Mouse (Mus musculus): ENCODE data around the gene Mettl24.
"Not testable (repeated sequence)": the region's sequence is repeated elsewhere in the genome, so short reads cannot be mapped to it uniquely, and the experiment has no call there.

Mettl24 gene

GRCm38 (mm10) chr10:40740696-40741095, 57.6 kb downstream of the Mettl24 start:
- no peak for DNase-seq

- no peak for DNase-seq
Observed at GRCm38 (mm10) chr10:40750293-40751047, 67.4 kb downstream of the Mettl24 start.

DNA sequence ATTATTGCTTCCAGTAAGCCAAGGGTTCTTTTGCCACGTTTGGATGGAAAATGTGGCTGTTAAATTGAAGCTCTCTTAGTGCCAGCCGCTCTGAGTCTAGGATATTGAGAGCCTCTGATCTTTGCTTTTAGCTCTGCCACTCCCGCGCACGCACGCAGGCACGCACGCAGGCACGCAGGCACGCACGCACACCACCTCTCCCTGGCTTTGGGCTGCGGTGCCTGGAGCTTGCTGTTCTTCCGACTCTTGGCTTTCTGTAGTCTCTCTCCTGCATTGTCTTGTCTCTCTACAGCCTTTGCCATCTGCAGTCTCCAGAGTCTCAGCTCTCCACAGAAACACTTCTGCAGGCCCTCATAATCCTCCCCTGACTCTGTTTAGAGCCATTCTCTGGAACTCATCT, 68.1 kb downstream of the Mettl24 start:
- DNase-seq: no peak

DNA sequence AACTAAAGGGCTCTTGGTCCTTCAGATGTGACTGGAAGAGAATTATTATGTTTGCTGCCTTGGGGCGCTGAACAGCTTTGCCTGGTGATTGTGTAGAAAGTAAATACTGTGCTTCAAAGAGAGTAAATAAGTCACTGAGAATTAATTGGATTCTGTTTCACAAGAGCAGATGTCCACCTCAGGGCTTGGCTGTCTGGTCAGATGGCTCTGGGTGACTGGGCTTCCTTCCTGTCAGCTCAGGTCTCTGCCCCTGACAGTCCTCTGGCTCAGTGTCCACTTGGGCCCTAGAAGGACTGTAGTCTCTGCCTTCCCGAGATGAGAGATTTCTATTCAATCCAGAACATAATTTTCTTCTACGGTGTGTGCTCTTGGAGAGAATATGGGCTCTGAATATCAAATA, 70.0 kb downstream of the Mettl24 start:
- DNase-seq: no peak

DNA sequence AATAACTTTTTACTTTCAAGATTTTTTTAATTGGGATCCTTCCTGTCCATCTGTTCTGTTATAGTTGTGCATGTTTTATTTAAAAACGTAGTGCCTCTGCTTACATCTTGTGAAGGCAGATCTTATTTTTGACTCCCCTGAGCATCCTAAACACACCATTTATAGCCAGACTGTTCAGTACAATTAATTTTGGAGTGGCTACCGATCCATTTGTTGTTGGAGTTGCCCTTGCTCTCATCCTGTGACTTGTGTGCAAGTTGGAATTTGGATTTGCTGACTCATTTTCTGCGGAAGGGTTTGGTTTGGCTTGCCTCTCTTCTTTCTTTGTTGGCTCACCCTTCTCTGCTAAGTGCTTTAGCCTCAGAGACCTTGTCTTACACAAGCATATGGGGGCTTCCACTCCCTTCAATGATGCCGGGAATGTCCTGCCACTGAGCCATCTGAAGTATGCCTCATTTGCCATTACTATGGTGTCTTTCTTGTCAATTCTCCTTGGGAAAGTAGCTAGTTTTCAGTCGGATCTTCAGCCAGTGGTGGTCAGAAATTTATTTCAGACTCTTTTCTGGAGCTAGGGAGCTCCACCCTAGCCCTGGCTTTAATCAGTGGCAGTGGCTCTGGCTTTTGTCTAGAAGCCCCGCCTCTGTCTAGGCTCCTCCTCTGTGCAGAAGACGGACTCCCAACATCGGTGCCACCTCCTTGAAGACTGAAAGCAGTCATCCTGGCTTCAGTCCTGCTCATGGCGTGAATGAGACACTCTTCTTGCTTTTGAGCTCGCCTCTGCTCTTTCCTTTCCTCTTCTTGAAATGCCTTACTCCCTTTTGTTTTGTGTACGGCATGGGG, 75.3 kb downstream of the Mettl24 start:
- no peak for DNase-seq

DNA sequence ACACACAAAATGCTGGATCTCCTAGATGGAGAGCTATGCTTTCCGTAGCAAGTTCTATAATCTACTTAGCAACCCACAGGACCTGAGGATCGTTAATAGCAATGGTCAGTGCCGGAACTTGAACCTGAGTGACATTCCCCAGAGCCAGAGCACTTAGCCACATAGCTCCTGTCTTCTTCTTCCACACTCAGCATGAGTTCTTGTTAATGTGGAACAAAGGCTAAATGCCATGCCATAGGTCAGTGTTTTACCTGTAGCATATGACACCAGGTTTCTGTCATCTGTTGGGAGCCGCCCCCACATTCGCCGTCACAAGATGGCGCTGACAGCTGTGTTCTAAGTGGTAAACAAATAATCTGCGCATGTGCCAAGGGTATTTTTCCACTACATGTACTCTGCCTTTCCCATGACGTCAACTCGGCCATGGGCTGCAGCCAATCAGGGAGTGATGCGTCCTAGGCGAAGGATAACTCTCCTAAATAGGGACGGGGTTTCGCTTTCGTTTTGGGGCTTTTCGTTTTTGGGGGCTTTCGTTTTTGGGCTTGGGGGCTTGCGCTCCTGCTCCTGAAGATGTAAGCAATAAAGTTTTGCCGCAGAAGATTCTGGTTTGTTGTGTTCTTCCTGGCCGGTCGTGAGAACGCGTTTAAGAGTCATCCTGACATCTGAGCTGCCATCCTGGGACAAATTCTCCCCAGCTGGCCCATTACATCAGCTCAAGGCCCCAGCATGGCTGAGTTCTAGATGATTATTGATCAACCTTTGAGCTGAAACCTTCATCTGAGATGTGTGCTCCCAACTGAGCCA, 76.5 kb downstream of the Mettl24 start:
- DNase-seq: not testable (repeated sequence)

- no peak for DNase-seq
Observed at GRCm38 (mm10) chr10:40760195-40761009, 77.3 kb downstream of the Mettl24 start.

DNA sequence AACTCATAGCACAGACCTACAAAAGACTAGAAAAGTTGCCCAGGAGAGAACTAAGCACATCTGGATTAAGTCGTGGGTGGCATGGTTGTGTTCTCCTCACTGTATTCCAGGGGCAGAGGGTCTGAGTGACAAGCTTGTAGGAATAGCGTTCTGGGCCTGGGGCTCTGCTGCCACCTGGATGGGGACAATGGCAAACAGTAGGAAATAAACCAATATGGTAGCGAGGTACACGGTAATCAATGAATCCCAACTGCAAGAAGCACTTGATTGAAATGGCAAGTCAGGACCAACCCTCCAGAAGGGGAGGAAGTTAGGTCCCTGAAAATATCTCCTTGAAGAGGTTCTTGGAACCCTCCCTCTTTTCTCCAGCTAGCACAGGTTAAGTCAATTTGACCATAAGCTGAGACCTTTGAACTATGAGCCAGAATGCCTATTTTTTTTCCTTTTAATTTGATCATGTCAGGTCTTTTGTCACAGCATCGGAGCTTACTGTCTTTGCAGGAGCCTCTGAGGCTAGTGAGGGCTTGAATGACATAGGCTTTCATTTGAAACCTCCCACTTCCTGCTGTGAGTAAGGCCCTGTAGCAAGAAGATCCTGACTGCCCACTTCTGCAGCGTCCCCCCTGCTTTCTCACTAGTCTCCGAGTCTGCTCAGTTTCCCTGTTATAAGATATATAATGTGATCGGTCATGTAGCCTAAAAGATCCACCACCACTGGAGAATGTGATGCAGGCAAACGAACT, 78.1 kb downstream of the Mettl24 start:
- no peak for DNase-seq

- no peak for DNase-seq
Observed at GRCm38 (mm10) chr10:40762624-40763023, 79.5 kb downstream of the Mettl24 start.

GRCm38 (mm10) chr10:40763084-40763720, 80.1 kb downstream of the Mettl24 start:
- no peak for DNase-seq

GRCm38 (mm10) chr10:40772266-40772665, 89.2 kb downstream of the Mettl24 start:
- no peak for DNase-seq

GRCm38 (mm10) chr10:40775151-40775550, 92.1 kb downstream of the Mettl24 start:
- DNase-seq: no peak

DNA sequence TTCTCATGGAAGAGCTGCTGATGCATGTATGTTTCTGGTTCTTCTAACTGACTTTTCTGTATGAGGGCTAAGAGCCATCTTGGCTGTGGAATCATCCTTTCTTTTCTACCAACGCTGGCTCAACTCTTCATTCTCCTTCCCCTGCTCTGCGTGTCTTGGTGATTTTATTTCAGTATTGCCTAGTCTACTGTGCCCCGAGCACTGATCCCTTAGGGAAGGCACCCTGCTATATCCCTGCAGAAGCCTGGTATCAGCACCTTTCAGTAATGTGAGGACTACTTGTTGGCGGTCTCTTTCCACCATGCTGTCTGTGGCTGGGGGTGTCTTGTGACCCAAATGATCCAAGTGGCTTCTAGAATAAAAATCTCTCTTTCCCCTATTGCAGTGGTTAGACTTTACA, 92.6 kb downstream of the Mettl24 start:
- DNase-seq: no peak

GRCm38 (mm10) chr10:40777171-40777570, 94.1 kb downstream of the Mettl24 start:
- no peak for DNase-seq

DNA sequence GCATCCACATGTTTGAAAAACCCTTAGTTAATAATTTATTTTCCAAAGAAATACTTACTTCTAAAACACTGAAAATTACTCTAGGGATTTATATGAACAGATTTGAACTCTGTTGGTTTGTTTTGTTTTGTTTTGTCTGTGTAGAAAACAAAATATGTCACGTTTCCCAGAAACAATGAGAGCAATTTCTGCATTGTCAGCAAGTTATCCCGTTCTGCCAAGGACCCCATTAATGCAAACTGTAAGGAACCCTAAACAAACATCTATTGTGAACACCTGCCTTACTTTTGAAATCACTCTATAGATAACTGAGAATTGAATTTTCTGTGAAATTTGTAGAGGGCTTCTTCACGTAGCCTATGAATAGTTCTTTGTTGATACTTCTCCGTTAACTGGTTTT, 95.4 kb downstream of the Mettl24 start:
- DNase-seq: no peak

DNA sequence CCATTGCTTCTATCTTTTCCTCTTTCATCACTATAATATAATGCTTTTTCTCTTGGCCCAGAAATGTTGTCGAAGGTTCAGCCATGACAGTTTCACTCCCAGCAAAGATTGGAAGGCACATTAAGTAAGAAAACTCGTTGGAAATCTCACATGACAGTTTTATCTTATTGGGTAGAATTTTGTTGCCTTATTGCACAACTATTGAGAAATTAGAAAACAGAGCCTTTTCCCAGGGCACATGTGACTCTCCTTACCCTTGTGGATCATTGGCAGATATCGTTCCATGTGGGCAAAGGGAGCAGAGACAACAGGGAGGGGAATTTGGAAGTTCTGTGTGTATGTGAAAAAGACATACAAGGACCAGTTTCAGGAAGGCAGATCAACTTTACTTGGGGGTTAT, 107.3 kb downstream of the Mettl24 start:
- DNase-seq: no peak

- no peak for DNase-seq
Observed at GRCm38 (mm10) chr10:40792115-40792514, 109.0 kb downstream of the Mettl24 start.

GRCm38 (mm10) chr10:40805221-40805620, 122.1 kb downstream of the Mettl24 start:
- no peak for DNase-seq

GRCm38 (mm10) chr10:40806221-40806620, 123.1 kb downstream of the Mettl24 start:
- no peak for DNase-seq

DNA sequence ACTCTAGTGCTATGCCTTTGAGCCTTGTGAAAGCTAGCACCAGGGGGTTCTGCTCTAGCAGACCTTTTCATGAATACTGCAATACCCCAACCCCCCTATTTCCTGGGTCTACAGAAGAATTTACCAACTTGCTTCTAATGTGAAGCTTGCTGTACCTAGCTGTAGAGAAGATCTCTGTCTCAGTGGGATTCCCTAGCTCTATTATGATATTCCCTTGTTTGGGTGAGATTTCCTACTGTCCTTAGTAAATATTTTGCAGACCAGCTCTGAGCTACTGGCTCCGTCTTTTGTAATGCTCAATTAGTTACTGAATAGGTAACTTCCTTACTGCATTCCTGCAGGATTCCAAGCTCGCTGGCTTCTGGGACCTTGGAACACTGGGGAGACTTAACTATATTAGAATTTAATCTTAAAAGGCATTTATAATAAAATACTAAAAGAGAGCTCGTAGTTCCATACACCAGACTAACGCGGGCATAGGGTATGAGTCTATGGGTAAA, 126.4 kb downstream of the Mettl24 start:
- not testable (repeated sequence) for DNase-seq

GRCm38 (mm10) chr10:40813627-40814026, 130.5 kb downstream of the Mettl24 start:
- DNase-seq: no peak
